Mouse (Mus musculus) bone marrow, adult 2 months (tissue): Measurements from ENCODE around the gene Rtl6.

Experiments
- CTCF ChIP-seq: fragments of 200-500 bp; IDR thresholded peaks from 2 replicates; pipeline ENCODE4 v1.5.1; 2011; ENCODE audit warnings: low read length, control low read depth; ENCODE audit not compliant: control insufficient read depth, insufficient read depth
- POLR2A ChIP-seq: fragments of 200-500 bp; IDR thresholded peaks from 2 replicates; pipeline ENCODE4 v1.6.1; 2011; ENCODE audit warnings: low read depth, mild to moderate bottlenecking, control low read depth, low read length, borderline replicate concordance; ENCODE audit not compliant: control insufficient read depth

DNA sequence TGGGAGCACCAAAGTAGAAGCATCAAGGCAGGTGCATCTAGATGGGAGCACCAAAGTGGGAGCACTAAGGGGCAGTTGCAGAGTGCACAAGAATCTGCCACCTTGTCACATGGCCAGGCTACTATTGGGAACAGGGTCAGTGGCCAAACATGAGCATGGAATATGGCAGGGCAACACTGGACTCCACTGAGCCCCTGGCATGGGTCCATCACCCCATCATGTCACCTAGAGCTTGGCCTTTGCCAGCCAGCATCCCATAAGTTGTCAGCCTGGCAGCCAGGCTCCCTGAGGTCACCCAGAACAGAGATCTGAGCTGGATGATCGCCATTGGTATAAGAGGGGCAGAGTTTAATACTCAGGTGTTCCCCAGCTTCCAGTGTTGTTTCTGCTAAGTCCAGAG is 40.2 kb upstream of the Rtl6 start:
- TF ChIP-seq POLR2A (no peak), CTCF (no peak)
